Mouse (Mus musculus) limb, embryonic 13.5 days (tissue): ENCODE measurements at regions not wholly inside any gene's neighbourhood (a gene's known extent, or its start where the extent isn't known, plus 50 kb on each side); places are given as distances from the start of the nearest gene placed in this dataset.

ENCODE experiments used
- ATAC-seq: fragments of 200-750 bp; cut with Nextera tagmentation; 2 replicates; pipeline ENCODE4 v1.8.0; 2017; ENCODE audit warnings: low read depth, moderate number of reproducible peaks, moderate TSS enrichment; ENCODE audit not compliant: low FRiP score
- H3K27ac ChIP-seq: fragments of 300-500 bp; sonication (generic); 2 replicates; pipeline ENCODE4 v1.5.1; 2015; ENCODE audit warnings: inconsistent platforms, mild to moderate bottlenecking, moderate library complexity
- H3K27me3 ChIP-seq: fragments of 300-500 bp; sonication (generic); 2 replicates; pipeline ENCODE4 v1.6.1; 2015; ENCODE audit warnings: mild to moderate bottlenecking, inconsistent platforms
- H3K36me3 ChIP-seq: fragments of 300-500 bp; sonication (generic); 2 replicates; pipeline ENCODE4 v1.6.1; 2015; ENCODE audit warnings: inconsistent platforms, mild to moderate bottlenecking, moderate library complexity
- H3K4me1 ChIP-seq: fragments of 300-500 bp; sonication (generic); 2 replicates; pipeline ENCODE4 v1.6.1; 2015; ENCODE audit warnings: inconsistent platforms
- H3K4me2 ChIP-seq: fragments of 300-500 bp; sonication (generic); replicated peaks from 2 replicates; pipeline ENCODE4 v1.6.1; 2015; ENCODE audit warnings: inconsistent platforms, mild to moderate bottlenecking, moderate library complexity
- H3K4me3 ChIP-seq: fragments of 300-500 bp; sonication (generic); 2 replicates; pipeline ENCODE4 v1.5.1; 2015; ENCODE audit warnings: moderate library complexity, mild to moderate bottlenecking, inconsistent platforms
- H3K9ac ChIP-seq: fragments of 300-500 bp; sonication (generic); 2 replicates; pipeline ENCODE4 v1.6.1; 2015; ENCODE audit warnings: mild to moderate bottlenecking, inconsistent platforms
- H3K9me3 ChIP-seq: fragments of 300-500 bp; sonication (generic); 2 replicates; pipeline ENCODE4 v1.6.1; 2016; ENCODE audit warnings: inconsistent platforms
- WGBS: fragments of 180-500 bp; shearing (Covaris S2); methylation state at CpG from one replicate; pipeline ENCODE4 v1.1.7; 2015; 5-methylcytosine and 5-hydroxymethylcytosine counted together

GRCm38 (mm10) chr10:95124476-95124875 lies 179.8 kb upstream of the Plxnc1 start:
- Histone ChIP-seq H3K27me3 (no peaks in the 10 kb centered on the region), H3K27ac (no peak overlapping the region), H3K4me2 (no peak overlapping the region), H3K4me1 (peaks cover under 1% of the 10 kb centered on the region; the same call in 1 of the 2 replicates), H3K36me3 (no peaks in the 10 kb centered on the region), H3K9ac (no peak overlapping the region), H3K9me3 (no peaks in the 10 kb centered on the region), H3K4me3 (no peak overlapping the region)
- WGBS, result 89% methylated on average over 2 of the region's 2 CpGs
- ATAC-seq, result no peak

- Histone ChIP-seq H3K27me3 (no peaks in the 10 kb centered on the region), H3K36me3 (no peaks in the 10 kb centered on the region), H3K9ac (no peak overlapping the region), H3K4me2 (no peak overlapping the region), H3K9me3 (no peaks in the 10 kb centered on the region), H3K4me1 (peaks cover 33% of the 10 kb centered on the region), H3K4me3 (no peak overlapping the region), H3K27ac (no peak overlapping the region)
- WGBS, result 81% methylated on average over 4 of the region's 4 CpGs
- no peak for ATAC-seq
Observed at GRCm38 (mm10) chr10:95120007-95120406, 175.4 kb upstream of the Plxnc1 start.

GRCm38 (mm10) chr10:95118786-95119351 lies 174.2 kb upstream of the Plxnc1 start:
- peak; percentile 42; the same call in 1 of the 2 replicates for ATAC-seq
- no peaks in the 10 kb centered on the region for H3K9me3 ChIP-seq
- H3K4me1 ChIP-seq, result peaks cover 33% of the 10 kb centered on the region
- H3K27me3 ChIP-seq, result no peaks in the 10 kb centered on the region
- H3K4me3 ChIP-seq, result no peak overlapping the region
- H3K27ac ChIP-seq, result peak overlapping the region; percentile 22; the same call in 1 of the 2 replicates
- no peaks in the 10 kb centered on the region for H3K36me3 ChIP-seq
- no peak overlapping the region for H3K4me2 ChIP-seq
- 30% methylated on average over 8 of the region's 8 CpGs for WGBS
- 0 out of 2 replicates have a peak overlapping the region, but pooled peaks have one; percentile 4 for H3K9ac ChIP-seq

GRCm38 (mm10) chr10:95117731-95118212 lies 173.1 kb upstream of the Plxnc1 start:
- no peaks in the 10 kb centered on the region for H3K9me3 ChIP-seq
- H3K9ac ChIP-seq, result no peak overlapping the region
- no peaks in the 10 kb centered on the region for H3K36me3 ChIP-seq
- no peak overlapping the region for H3K4me3 ChIP-seq
- no peaks in the 10 kb centered on the region for H3K27me3 ChIP-seq
- H3K4me2 ChIP-seq, result no peak overlapping the region
- 15% methylated on average over 3 of the region's 3 CpGs for WGBS
- H3K4me1 ChIP-seq, result peaks cover 40% of the 10 kb centered on the region
- H3K27ac ChIP-seq, result peak overlapping the region; percentile 67; the same call in 1 of the 2 replicates
- no peak for ATAC-seq

- Histone ChIP-seq H3K27ac (peak overlapping the region; percentile 67; the same call in 1 of the 2 replicates), H3K9me3 (no peaks in the 10 kb centered on the region), H3K9ac (no peak overlapping the region), H3K4me1 (peaks cover 46% of the 10 kb centered on the region), H3K4me2 (no peak overlapping the region), H3K36me3 (no peaks in the 10 kb centered on the region), H3K27me3 (no peaks in the 10 kb centered on the region), H3K4me3 (no peak overlapping the region)
- 40% methylated on average over 6 of the region's 6 CpGs for WGBS
- ATAC-seq, result peak; percentile 72
Observed at GRCm38 (mm10) chr10:95117041-95117730, 172.6 kb upstream of the Plxnc1 start.

- ATAC-seq, result no peak
- WGBS, result 53% methylated on average over 3 of the region's 3 CpGs
- H3K9me3 ChIP-seq, result no peaks in the 10 kb centered on the region
- H3K4me1 ChIP-seq, result peaks cover 50% of the 10 kb centered on the region
- peak overlapping the region; percentile 67; the same call in 1 of the 2 replicates for H3K27ac ChIP-seq
- no peak overlapping the region for H3K9ac ChIP-seq
- no peaks in the 10 kb centered on the region for H3K27me3 ChIP-seq
- H3K4me3 ChIP-seq, result no peak overlapping the region
- no peak overlapping the region for H3K4me2 ChIP-seq
- H3K36me3 ChIP-seq, result no peaks in the 10 kb centered on the region
Observed at GRCm38 (mm10) chr10:95116579-95117011, 172.0 kb upstream of the Plxnc1 start.

GRCm38 (mm10) chr10:95112837-95113388 lies 168.3 kb upstream of the Plxnc1 start:
- WGBS, result 17% methylated on average over 9 of the region's 9 CpGs
- no peaks in the 10 kb centered on the region for H3K9me3 ChIP-seq
- no peak overlapping the region for H3K27ac ChIP-seq
- no peak overlapping the region for H3K4me2 ChIP-seq
- peaks cover 40% of the 10 kb centered on the region for H3K4me1 ChIP-seq
- no peak for ATAC-seq
- no peak overlapping the region for H3K9ac ChIP-seq
- no peaks in the 10 kb centered on the region for H3K27me3 ChIP-seq
- H3K4me3 ChIP-seq, result no peak overlapping the region
- H3K36me3 ChIP-seq, result no peaks in the 10 kb centered on the region

GRCm38 (mm10) chr10:95112231-95112774 lies 167.7 kb upstream of the Plxnc1 start:
- H3K4me1 ChIP-seq, result peaks cover 40% of the 10 kb centered on the region
- H3K9me3 ChIP-seq, result no peaks in the 10 kb centered on the region
- H3K4me2 ChIP-seq, result no peak overlapping the region
- H3K9ac ChIP-seq, result no peak overlapping the region
- no peaks in the 10 kb centered on the region for H3K27me3 ChIP-seq
- H3K27ac ChIP-seq, result no peak overlapping the region
- ATAC-seq, result no peak
- WGBS, result 44% methylated on average over 14 of the region's 14 CpGs
- no peaks in the 10 kb centered on the region for H3K36me3 ChIP-seq
- H3K4me3 ChIP-seq, result no peak overlapping the region

- no peak for ATAC-seq
- 88% methylated on average over 21 of the region's 21 CpGs for WGBS
Observed at GRCm38 (mm10) chr10:95110786-95111185, 166.2 kb upstream of the Plxnc1 start.

GRCm38 (mm10) chr10:95109576-95109975 lies 164.9 kb upstream of the Plxnc1 start:
- Histone ChIP-seq H3K27ac (no peak overlapping the region), H3K4me2 (no peak overlapping the region), H3K9ac (no peak overlapping the region), H3K4me1 (peaks cover 34% of the 10 kb centered on the region), H3K4me3 (no peak overlapping the region), H3K27me3 (no peaks in the 10 kb centered on the region), H3K36me3 (no peaks in the 10 kb centered on the region), H3K9me3 (no peaks in the 10 kb centered on the region)
- 93% methylated on average over 2 of the region's 2 CpGs for WGBS
- ATAC-seq, result no peak

More at GRCm38 (mm10) chr10:95110786-95111185, 166.2 kb upstream of the Plxnc1 start:
- Histone ChIP-seq H3K4me2 (no peak overlapping the region), H3K27me3 (no peaks in the 10 kb centered on the region), H3K27ac (no peak overlapping the region), H3K9me3 (no peaks in the 10 kb centered on the region), H3K36me3 (no peaks in the 10 kb centered on the region), H3K4me3 (no peak overlapping the region), H3K9ac (no peak overlapping the region), H3K4me1 (peaks cover 34% of the 10 kb centered on the region)

GRCm38 (mm10) chr10:95107532-95108251 lies 163.1 kb upstream of the Plxnc1 start:
- Histone ChIP-seq H3K9me3 (no peaks in the 10 kb centered on the region), H3K4me2 (no peak overlapping the region), H3K4me1 (peaks cover 26% of the 10 kb centered on the region), H3K36me3 (no peaks in the 10 kb centered on the region), H3K27ac (peak overlapping the region; percentile 88), H3K4me3 (no peak overlapping the region), H3K9ac (no peak overlapping the region), H3K27me3 (no peaks in the 10 kb centered on the region)
- 17% methylated on average over 3 of the region's 3 CpGs for WGBS
- ATAC-seq, result peak; percentile 88
